Mouse (Mus musculus) naive thymus-derived CD4-positive, alpha-beta T cell, adult 2 months (primary cell): ENCODE measurements around the gene 1700003F12Rik.

ENCODE experiments used
- DNase-seq: peaks from one replicate; pipeline ENCODE4 v3.0.0-alpha.2; 2011; ENCODE audit warnings: low read depth

The 1700003F12Rik gene

GRCm38 (mm10) chr2:154549127-154549885, 2.4 kb downstream of the 1700003F12Rik start:
- DNase-seq, result peak; percentile 47

GRCm38 (mm10) chr2:154549886-154550189, 3.0 kb downstream of the 1700003F12Rik start:
- no peak for DNase-seq

GRCm38 (mm10) chr2:154550937-154551336, 4.1 kb downstream of the 1700003F12Rik start:
- DNase-seq, result no peak

GRCm38 (mm10) chr2:154551476-154551875, 4.6 kb downstream of the 1700003F12Rik start, which contains the start of gene Actl10:
Gene Actl10 (plus strand): TSS chr2:154551776.
- DNase-seq, result no peak

- no peak for DNase-seq
Measured at GRCm38 (mm10) chr2:154551927-154552326, 5.0 kb downstream of the 1700003F12Rik start.

GRCm38 (mm10) chr2:154552424-154552907, 5.6 kb downstream of the 1700003F12Rik start:
- peak; percentile 71 for DNase-seq

GRCm38 (mm10) chr2:154555235-154555634, 8.3 kb downstream of the 1700003F12Rik start:
- no peak for DNase-seq

- no peak for DNase-seq
Measured at GRCm38 (mm10) chr2:154557184-154557832, 10.4 kb downstream of the 1700003F12Rik start.

- DNase-seq, result peak; percentile 50
Measured at GRCm38 (mm10) chr2:154558264-154559039, 11.6 kb downstream of the 1700003F12Rik start, which contains the start of gene Necab3. Gene Necab3 (minus strand): TSS chr2:154558890.

- no peak for DNase-seq
Measured at GRCm38 (mm10) chr2:154563612-154564170, 16.8 kb downstream of the 1700003F12Rik start.

- no peak for DNase-seq
Measured at GRCm38 (mm10) chr2:154565562-154565961, 18.7 kb downstream of the 1700003F12Rik start.

- DNase-seq, result no peak
Measured at GRCm38 (mm10) chr2:154566641-154567040, 19.8 kb downstream of the 1700003F12Rik start.

- no peak for DNase-seq
Measured at GRCm38 (mm10) chr2:154567766-154568165, 20.9 kb downstream of the 1700003F12Rik start.

GRCm38 (mm10) chr2:154568329-154569070, 21.6 kb downstream of the 1700003F12Rik start:
- DNase-seq, result no peak

- peak; percentile 73 for DNase-seq
Measured at GRCm38 (mm10) chr2:154569071-154569748, 22.3 kb downstream of the 1700003F12Rik start.

GRCm38 (mm10) chr2:154569836-154570286, 23.0 kb downstream of the 1700003F12Rik start, which contains the start of gene E2f1:
Gene E2f1 (minus strand): TSS chr2:154569892.
- DNase-seq, result peak; percentile 95

- peak; percentile 26 for DNase-seq
Measured at GRCm38 (mm10) chr2:154570666-154571065, 23.8 kb downstream of the 1700003F12Rik start.

GRCm38 (mm10) chr2:154571266-154571665, 24.4 kb downstream of the 1700003F12Rik start:
- peak; percentile 18 for DNase-seq

GRCm38 (mm10) chr2:154571976-154572375, 25.1 kb downstream of the 1700003F12Rik start:
- no peak for DNase-seq

GRCm38 (mm10) chr2:154572996-154573395, 26.1 kb downstream of the 1700003F12Rik start:
- no peak for DNase-seq

- no peak for DNase-seq
Measured at GRCm38 (mm10) chr2:154574271-154574670, 27.4 kb downstream of the 1700003F12Rik start.
